Mouse (Mus musculus) kidney, adult 18-20 months (tissue): ENCODE measurements around the gene Scp2.
"Not testable (repeated sequence)": the region's sequence is repeated elsewhere in the genome, so short reads cannot be mapped to it uniquely, and the experiment has no call there.

Experiments
- DNase-seq: peaks from one replicate; pipeline ENCODE4 v3.0.0; 2021

Scp2 gene

DNA sequence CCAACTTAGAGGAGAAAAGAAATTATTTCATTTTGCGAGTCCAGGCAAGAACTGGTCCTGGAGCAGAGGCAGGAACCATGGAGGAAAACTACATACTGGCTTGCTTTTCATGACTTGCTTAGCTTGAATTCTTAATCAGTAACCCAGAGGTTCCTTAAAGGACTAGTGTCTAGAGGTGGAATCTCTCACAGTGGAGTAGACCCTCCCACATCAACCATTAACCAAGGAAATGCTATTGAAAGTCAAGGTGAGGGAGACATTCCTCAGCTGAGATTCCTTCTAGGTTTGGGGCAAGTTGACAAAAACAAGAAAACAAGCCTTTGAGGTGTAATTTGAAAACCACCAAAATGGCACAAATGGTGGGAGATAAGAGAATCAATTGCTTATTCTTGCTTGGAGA is at the start of gene Scp2:
Gene Scp2 (minus strand): TSS at position 119 of the 400 bp plus-strand sequence.
- no peak for DNase-seq

- no peak for DNase-seq
These were observed 48.1 kb upstream of the Scp2 start for GRCm38 (mm10) chr4:108192821-108193323.

- no peak for DNase-seq
These were observed 37.5 kb upstream of the Scp2 start for GRCm38 (mm10) chr4:108182278-108182677.

GRCm38 (mm10) chr4:108168056-108168455 is 23.3 kb upstream of the Scp2 start:
- no peak for DNase-seq

GRCm38 (mm10) chr4:108166874-108167273 is 22.1 kb upstream of the Scp2 start:
- DNase-seq: no peak

GRCm38 (mm10) chr4:108165152-108165895 is 20.5 kb upstream of the Scp2 start, which contains the start of gene Echdc2:
Echdc2 (plus strand) TSS chr4:108165437.
- peak; percentile 63 for DNase-seq

DNA sequence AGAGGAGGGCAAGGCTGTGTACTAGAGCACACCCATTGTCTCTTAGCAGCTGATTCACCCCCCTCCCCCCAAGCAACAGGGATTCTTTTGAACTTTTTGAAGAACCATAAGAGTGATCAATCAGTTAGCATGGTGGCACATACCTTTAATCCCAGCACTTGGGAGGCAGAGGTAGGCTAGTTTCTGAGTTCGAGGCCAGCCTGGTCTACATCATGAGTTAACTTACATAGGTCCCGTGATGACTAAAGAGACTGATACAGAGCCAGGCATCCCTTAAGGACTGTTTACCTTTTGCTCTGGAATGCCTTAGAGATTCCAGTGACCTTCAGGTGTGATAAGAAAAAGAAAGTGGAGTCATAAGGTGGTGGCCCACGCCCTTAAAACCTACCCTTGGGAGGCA is 18.5 kb upstream of the Scp2 start:
- DNase-seq: no peak

DNA sequence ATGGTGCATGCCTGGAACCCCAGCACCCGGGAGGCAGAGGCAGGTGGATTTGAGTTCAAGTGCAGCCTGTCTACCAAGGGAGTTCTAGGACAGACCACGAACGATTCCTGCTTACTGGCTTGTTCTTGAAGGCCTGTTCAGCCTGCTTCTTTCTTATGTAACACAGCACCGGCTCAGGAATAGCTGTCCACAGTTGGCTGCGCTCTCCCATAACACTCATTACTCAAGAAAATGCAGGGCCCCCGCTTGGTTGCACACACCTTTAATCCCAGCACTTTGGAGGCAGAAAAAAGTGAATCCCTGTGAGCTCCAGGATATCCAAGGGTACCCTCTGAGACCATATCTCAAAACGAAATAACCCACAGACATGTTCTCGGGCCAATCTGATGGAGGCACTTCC is 17.1 kb upstream of the Scp2 start:
- DNase-seq: no peak

- DNase-seq: peak; percentile 25
These were observed 10.3 kb upstream of the Scp2 start for GRCm38 (mm10) chr4:108155141-108155540.

GRCm38 (mm10) chr4:108145554-108145953 is 756 bp upstream of the Scp2 start:
- not testable (repeated sequence) for DNase-seq

DNA sequence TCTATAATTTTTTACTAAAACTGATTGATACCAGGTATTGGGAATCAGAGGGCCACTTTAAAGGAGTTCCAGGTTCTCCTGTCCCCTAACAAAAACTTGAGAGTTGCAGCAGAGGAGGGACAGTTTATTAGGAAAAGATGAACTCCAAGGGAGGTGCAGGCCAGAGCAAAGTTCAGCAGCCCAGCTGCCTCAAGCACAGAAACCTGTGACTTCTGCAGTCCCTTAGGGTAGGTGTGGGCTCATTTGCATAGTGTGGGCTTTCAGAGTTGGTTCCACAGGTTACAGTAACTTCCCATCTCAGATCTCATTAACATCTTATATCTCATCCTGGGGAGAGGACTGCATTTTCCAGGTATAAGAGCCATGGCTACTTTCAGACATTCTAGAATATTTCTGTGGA is 1.0 kb downstream of the Scp2 start:
- DNase-seq: peak; percentile 50

- not testable (repeated sequence) for DNase-seq
These were observed 1.6 kb downstream of the Scp2 start for GRCm38 (mm10) chr4:108143178-108143577.

GRCm38 (mm10) chr4:108136938-108137337 is 7.9 kb downstream of the Scp2 start:
- DNase-seq: no peak

GRCm38 (mm10) chr4:108130452-108130851 is 14.3 kb downstream of the Scp2 start:
- no peak for DNase-seq

GRCm38 (mm10) chr4:108128339-108128738 is 16.5 kb downstream of the Scp2 start:
- no peak for DNase-seq

GRCm38 (mm10) chr4:108127516-108127915 is 17.3 kb downstream of the Scp2 start:
- DNase-seq: no peak

DNA sequence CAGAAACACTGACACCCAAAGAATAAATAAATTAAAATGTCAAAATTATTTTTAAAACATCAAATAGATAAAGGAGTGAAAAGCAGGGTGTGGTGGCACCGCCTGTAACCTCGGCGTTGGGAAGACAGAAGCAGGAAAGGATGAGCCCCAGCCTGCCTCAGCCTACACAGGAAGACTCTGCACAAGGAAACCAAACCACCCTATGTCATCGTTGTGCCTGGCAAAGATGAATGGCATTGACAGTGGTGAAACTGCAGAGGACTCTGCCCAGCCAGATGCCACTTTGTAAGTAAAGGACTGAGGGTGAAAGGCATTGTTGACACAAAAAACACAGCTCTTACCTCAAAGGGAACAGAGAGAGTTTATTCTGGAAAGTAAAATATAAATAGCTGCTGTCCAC is 18.5 kb downstream of the Scp2 start:
- DNase-seq: no peak

DNA sequence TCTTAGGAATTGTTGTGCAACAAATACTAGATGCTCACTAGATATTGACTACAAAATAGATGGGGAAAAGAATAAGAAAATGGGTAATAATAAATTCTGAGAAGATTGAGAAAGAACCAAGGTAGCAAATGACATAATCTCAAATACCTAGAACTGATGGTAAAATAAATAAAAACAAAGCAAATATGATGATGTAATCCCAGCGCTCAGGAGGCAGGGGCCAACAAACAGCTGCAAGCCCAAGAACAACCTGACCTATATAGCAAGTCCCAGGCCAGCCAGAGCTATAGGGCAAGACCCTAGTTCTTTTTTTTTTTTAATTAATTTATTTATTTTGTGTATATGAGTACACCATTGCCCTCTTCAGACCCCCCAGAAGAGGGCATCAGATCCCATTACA is 20.7 kb downstream of the Scp2 start:
- DNase-seq: no peak

DNA sequence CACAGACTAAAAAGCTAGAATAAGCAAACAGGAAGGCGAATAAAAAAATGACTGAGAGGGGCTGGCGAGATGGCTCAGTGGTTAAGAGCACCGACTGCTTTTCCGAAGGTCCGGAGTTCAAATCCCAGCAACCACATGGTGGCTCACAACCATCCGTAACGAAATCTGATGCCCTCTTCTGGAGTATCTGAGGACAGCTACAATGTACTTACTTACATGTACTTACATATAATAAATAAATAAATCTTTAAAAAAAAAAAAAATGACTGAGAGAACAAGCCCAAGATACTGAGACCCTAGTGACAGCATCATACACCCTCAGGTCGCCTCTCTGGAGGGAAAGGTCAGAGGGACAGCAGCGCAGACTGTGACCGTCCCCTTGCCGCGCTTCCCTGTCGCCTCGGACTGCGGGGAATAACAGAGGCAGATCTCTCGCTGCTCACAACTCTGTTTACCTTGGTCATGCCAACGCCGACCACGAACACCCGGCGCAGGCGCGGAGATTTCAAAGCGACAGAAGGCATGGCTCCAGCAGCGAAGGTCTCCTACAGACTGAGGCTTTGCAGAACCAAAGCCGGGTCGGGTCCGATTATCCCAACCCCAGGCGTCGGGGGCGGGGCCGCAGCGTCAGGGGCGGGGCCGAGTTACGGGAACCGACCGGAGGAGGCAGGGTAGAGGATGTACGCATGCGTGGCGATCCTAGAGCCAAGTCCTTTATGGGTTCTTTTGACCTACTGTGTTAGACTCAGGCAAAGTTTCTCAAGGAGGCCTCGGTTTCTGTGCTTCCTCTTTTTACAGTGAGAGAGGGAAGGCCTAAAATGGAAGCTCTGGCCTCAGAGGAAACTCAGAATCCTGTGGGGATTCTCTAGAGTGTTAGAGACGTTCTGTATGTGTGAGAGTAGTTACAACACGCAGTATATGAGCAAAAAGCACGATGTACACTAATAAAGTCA is 26.6 kb downstream of the Scp2 start:
- DNase-seq: peak; percentile 90

DNA sequence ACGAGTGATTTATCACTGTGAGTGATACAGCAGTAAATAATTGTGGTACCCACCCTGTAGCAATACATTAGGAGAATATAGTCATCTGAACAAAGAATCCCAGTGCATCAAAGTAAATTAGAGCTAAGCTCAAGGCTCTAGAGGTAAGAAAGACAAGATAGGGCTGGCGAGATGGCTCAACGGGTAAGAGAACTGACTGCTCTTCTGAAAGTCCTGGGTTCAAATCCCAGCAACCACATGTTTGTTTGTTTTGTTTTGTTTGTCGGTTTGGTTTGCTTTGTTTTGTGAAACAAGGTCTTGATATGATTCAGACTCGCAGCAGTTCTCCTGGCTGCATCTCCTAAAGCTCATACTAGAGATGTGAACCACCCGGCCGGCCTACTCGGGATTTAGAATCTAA is 27.3 kb downstream of the Scp2 start:
- no peak for DNase-seq

- DNase-seq: no peak
These were observed 28.3 kb downstream of the Scp2 start for GRCm38 (mm10) chr4:108116466-108116865.

- no peak for DNase-seq
These were observed 34.1 kb downstream of the Scp2 start for GRCm38 (mm10) chr4:108110706-108111105.

GRCm38 (mm10) chr4:108109728-108110127 is 35.1 kb downstream of the Scp2 start:
- DNase-seq: no peak

GRCm38 (mm10) chr4:108096345-108096744 is 48.5 kb downstream of the Scp2 start, which contains the start of gene Podn:
Podn (minus strand) TSS chr4:108096445.
- DNase-seq: no peak
